Mouse (Mus musculus) heart, embryonic 14.5 days (tissue): ENCODE data around the gene Dnajb2. TPM values are rescaled to one million over a fixed set of nuclear protein-coding genes. Genes with fewer than 3 reads are reported as not detected.
A peak's percentile ranks its signal among the peaks of the same experiment; 100 is the strongest.

ENCODE experiments used
- ATAC-seq: fragments of 200-750 bp; cut with Nextera tagmentation; 2 replicates; pipeline ENCODE4 v1.8.0; 2017; ENCODE audit warnings: low read depth, moderate TSS enrichment; ENCODE audit not compliant: insufficient number of reproducible peaks, insufficient read depth, low FRiP score
- H3K27ac ChIP-seq, 2 experiments: fragments of 200-500 bp in 1 of 2; fragments of 300-500 bp in 1 of 2; sonication (generic) in 1 of 2; replicated peaks in 1 of 2; 2 replicates each; pipeline ENCODE4 v1.5.1; 2012 to 2014; ENCODE audit warnings: low read depth in 2 of 2, low read length in 2 of 2, control low read depth in 1 of 2, mild to moderate bottlenecking in 1 of 2, mixed read lengths in 1 of 2; ENCODE audit not compliant: control insufficient read depth in 1 of 2, insufficient read depth in 1 of 2
- H3K27me3 ChIP-seq: fragments of 300-500 bp; sonication (generic); 2 replicates; pipeline ENCODE4 v1.6.1; 2014; ENCODE audit warnings: mild to moderate bottlenecking, low read length, control low read depth; ENCODE audit not compliant: control insufficient read depth, insufficient read depth
- H3K36me3 ChIP-seq: fragments of 300-500 bp; sonication (generic); 2 replicates; pipeline ENCODE4 v1.6.1; 2014; ENCODE audit warnings: mild to moderate bottlenecking, control low read depth, low read length, mixed read lengths; ENCODE audit not compliant: control insufficient read depth, insufficient read depth
- H3K4me1 ChIP-seq, 2 experiments: fragments of 200-500 bp in 1 of 2; fragments of 300-500 bp in 1 of 2; sonication (generic) in 1 of 2; 2 replicates each; pipeline ENCODE4 v1.6.1; 2012 to 2014; ENCODE audit warnings: low read length in 2 of 2, control low read depth in 1 of 2, mixed read lengths in 1 of 2; ENCODE audit not compliant: control insufficient read depth in 2 of 2, insufficient read depth in 2 of 2
- H3K4me2 ChIP-seq: fragments of 300-500 bp; sonication (generic); 2 replicates; pipeline ENCODE4 v1.6.1; 2014; ENCODE audit warnings: mild to moderate bottlenecking, low read length
- H3K4me3 ChIP-seq, 2 experiments: fragments of 200-500 bp in 1 of 2; fragments of 300-500 bp in 1 of 2; sonication (generic) in 1 of 2; 2 replicates each; pipeline ENCODE4 v1.5.1; 2012 to 2014; ENCODE audit warnings: low read length in 2 of 2, mild to moderate bottlenecking in 2 of 2, control low read depth in 1 of 2, low read depth in 1 of 2, moderate library complexity in 1 of 2; ENCODE audit not compliant: control insufficient read depth in 1 of 2, insufficient read depth in 1 of 2
- H3K9ac ChIP-seq: fragments of 300-500 bp; sonication (generic); 2 replicates; pipeline ENCODE4 v1.6.1; 2014; ENCODE audit warnings: mild to moderate bottlenecking, low read length
- H3K9me3 ChIP-seq: fragments of 300-500 bp; sonication (generic); 2 replicates; pipeline ENCODE4 v1.6.1; 2016; ENCODE audit warnings: low read length, control low read depth; ENCODE audit not compliant: control insufficient read depth
- WGBS: fragments of 180-500 bp; shearing (Covaris S2); extraction: QIAGEN DNeasy Blood & Tissue Kit; methylation state at CpG from one replicate; pipeline ENCODE4 v1.1.7; 2014; 5-methylcytosine and 5-hydroxymethylcytosine counted together
- polyA plus RNA-seq: library from polyadenylated mRNA; unstranded; fragments of >200 nt; fragmentation: Nextera tagmentation; extraction: Ambion mirVana; gene quantifications from 2 replicates; pipeline ENCODE4 v1.2.1, GENCODE M21; 2014

Dnajb2 gene
- polyA plus RNA-seq, 1 experiment from 2014 or later = 16.9 TPM

- Histone ChIP-seq H3K36me3 (no peaks in the 10 kb centered on the region), H3K4me1 (peaks cover 6% of the 10 kb centered on the region in 2 experiments), H3K9me3 (no peaks in the 10 kb centered on the region), H3K27ac (no peak overlapping the region), H3K4me3 (no peak overlapping the region), H3K9ac (no peak overlapping the region), H3K27me3 (no peaks in the 10 kb centered on the region), H3K4me2 (no peak overlapping the region)
- no peak for ATAC-seq
- 61% methylated on average over 16 of the region's 16 CpGs for WGBS
These were observed 17.8 kb downstream of the Dnajb2 start for GRCm38 (mm10) chr1:75253849-75254624.

GRCm38 (mm10) chr1:75254625-75255013 lies 18.4 kb downstream of the Dnajb2 start:
- no peak for ATAC-seq
- no peaks in the 10 kb centered on the region for H3K27me3 ChIP-seq
- WGBS = 64% methylated on average over 8 of the region's 8 CpGs
- no peak overlapping the region for H3K27ac ChIP-seq
- no peaks in the 10 kb centered on the region for H3K36me3 ChIP-seq
- H3K4me3 ChIP-seq = no peak overlapping the region
- peaks cover under 1 to 5% of the 10 kb centered on the region in 2 experiments; a peak in 2 of 4 replicates for H3K4me1 ChIP-seq
- no peak overlapping the region for H3K9ac ChIP-seq
- H3K9me3 ChIP-seq = no peaks in the 10 kb centered on the region
- no peak overlapping the region for H3K4me2 ChIP-seq

DNA sequence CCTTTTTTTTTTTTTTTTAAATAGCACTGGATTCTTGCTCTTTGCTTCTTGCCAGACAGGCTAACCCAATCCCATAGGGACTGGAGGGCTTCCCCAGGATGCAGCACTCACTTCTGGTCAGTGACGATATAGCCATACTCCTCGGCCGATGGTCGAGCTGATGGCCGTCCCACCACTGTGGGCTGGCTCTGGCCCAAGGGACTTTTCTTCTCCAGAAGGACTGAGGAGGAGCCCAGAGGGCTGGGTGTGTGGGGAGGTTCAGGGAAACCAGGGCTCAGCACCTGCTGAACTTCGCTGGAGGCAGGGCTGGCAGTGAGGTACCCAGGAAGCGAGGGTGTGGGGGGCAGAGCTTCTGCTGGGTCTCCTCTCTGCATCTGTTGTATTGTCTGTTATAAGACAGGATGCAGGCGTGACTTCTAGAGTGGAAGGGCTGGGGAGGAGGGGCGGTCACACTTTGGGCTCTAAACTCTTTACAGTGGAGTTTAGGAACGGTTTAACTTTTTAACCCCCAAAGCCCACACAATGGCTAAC lies 19.4 kb downstream of the Dnajb2 start:
- Histone ChIP-seq H3K27me3 (no peaks in the 10 kb centered on the region), H3K4me2 (no peak overlapping the region), H3K9me3 (no peaks in the 10 kb centered on the region), H3K9ac (no peak overlapping the region), H3K36me3 (no peaks in the 10 kb centered on the region), H3K4me1 (peaks cover 0 to 5% of the 10 kb centered on the region in 2 experiments; a peak in 1 of 4 replicates), H3K27ac (no peak overlapping the region), H3K4me3 (no peak overlapping the region)
- ATAC-seq = no peak
- WGBS = 52% methylated on average over 10 of the region's 10 CpGs

GRCm38 (mm10) chr1:75261278-75261677 lies 25.1 kb downstream of the Dnajb2 start:
- Histone ChIP-seq H3K4me3 (no peak overlapping the region), H3K27ac (no peak overlapping the region), H3K36me3 (no peaks in the 10 kb centered on the region), H3K27me3 (peaks cover 40% of the 10 kb centered on the region), H3K9me3 (no peaks in the 10 kb centered on the region), H3K4me1 (no peaks in the 10 kb centered on the region), H3K9ac (no peak overlapping the region), H3K4me2 (no peak overlapping the region)
- no peak for ATAC-seq

- H3K4me2 ChIP-seq = peak overlapping the region; percentile 22
- H3K4me1 ChIP-seq = no peaks in the 10 kb centered on the region
- H3K27me3 ChIP-seq = peaks cover 43% of the 10 kb centered on the region
- no peaks in the 10 kb centered on the region for H3K36me3 ChIP-seq
- no peak overlapping the region for H3K9ac ChIP-seq
- no peak for ATAC-seq
- no peak overlapping the region for H3K27ac ChIP-seq
- no peaks in the 10 kb centered on the region for H3K9me3 ChIP-seq
- H3K4me3 ChIP-seq = peak overlapping the region in 1 of 2 experiments; percentile 7; a peak in 3 of 4 replicates
- WGBS = 3% methylated on average over 40 of the region's 40 CpGs
These were observed 27.1 kb downstream of the Dnajb2 start for GRCm38 (mm10) chr1:75262969-75263951.

GRCm38 (mm10) chr1:75264091-75264880 lies 28.1 kb downstream of the Dnajb2 start, which contains the start of gene Ptprn:
TSS of gene Ptprn (minus strand) at chr1:75264502.
- no peak for ATAC-seq
- WGBS = 9% methylated on average over 32 of the region's 32 CpGs
- H3K4me1 ChIP-seq = no peaks in the 10 kb centered on the region
- peak within 1 kb of the TSS in 1 of 2 experiments; percentile 7; a peak in 3 of 4 replicates for H3K4me3 ChIP-seq
- H3K9ac ChIP-seq = no peak within 1 kb of the TSS
- no peak within 1 kb of the TSS for H3K27ac ChIP-seq
- H3K36me3 ChIP-seq = no peaks in the 10 kb centered on the region
- peak within 1 kb of the TSS; percentile 22 for H3K4me2 ChIP-seq
- H3K9me3 ChIP-seq = no peaks in the 10 kb centered on the region
- peaks cover 50% of the 10 kb centered on the region for H3K27me3 ChIP-seq
